Mouse (Mus musculus): ENCODE results near the gene Mras. TPM values are rescaled to one million over a fixed set of nuclear protein-coding genes. Genes with fewer than 3 reads are reported as not detected.

Mras gene
- polyA plus RNA-seq, 1 experiment from 2014 or later = 8.1 TPM

- H3K27ac ChIP-seq (ENCODE audit: poor library complexity, severe bottlenecking) = no peak overlapping the region
- no peaks in the 10 kb centered on the region for H3K36me3 ChIP-seq
- no peak overlapping the region for H3K4me3 ChIP-seq
- no peaks in the 10 kb centered on the region for H3K9me3 ChIP-seq (replicated peaks)
- ATAC-seq (ENCODE audit: insufficient number of reproducible peaks, low FRiP score) = no peak
- no peak overlapping the region for H3K4me2 ChIP-seq
- 61% methylated on average over 11 of the region's 11 CpGs for WGBS
- H3K27me3 ChIP-seq (replicated peaks) = no peaks in the 10 kb centered on the region
- no peak overlapping the region for H3K9ac ChIP-seq
- peaks cover 16% of the 10 kb centered on the region for H3K4me1 ChIP-seq (replicated peaks)
Observed at GRCm38 (mm10) chr9:99428601-99429331, 8.4 kb downstream of the Mras start.

GRCm38 (mm10) chr9:99425262-99425661 is 11.9 kb downstream of the Mras start:
- ATAC-seq (ENCODE audit: insufficient number of reproducible peaks, low FRiP score) = no peak
- H3K27me3 ChIP-seq (replicated peaks) = no peaks in the 10 kb centered on the region
- no peak overlapping the region for H3K9ac ChIP-seq
- no peak overlapping the region for H3K27ac ChIP-seq (ENCODE audit: poor library complexity, severe bottlenecking)
- peaks cover 16% of the 10 kb centered on the region for H3K4me1 ChIP-seq (replicated peaks)
- 68% methylated on average over 9 of the region's 9 CpGs for WGBS
- no peak overlapping the region for H3K4me3 ChIP-seq
- H3K4me2 ChIP-seq = no peak overlapping the region
- no peaks in the 10 kb centered on the region for H3K9me3 ChIP-seq (replicated peaks)
- no peaks in the 10 kb centered on the region for H3K36me3 ChIP-seq

- Histone ChIP-seq H3K9me3 (replicated peaks) (no peaks in the 10 kb centered on the region), H3K27ac (ENCODE audit: poor library complexity, severe bottlenecking) (no peak overlapping the region), H3K4me3 (no peak overlapping the region), H3K4me1 (replicated peaks) (peaks cover 16% of the 10 kb centered on the region), H3K9ac (no peak overlapping the region), H3K27me3 (replicated peaks) (no peaks in the 10 kb centered on the region), H3K4me2 (no peak overlapping the region), H3K36me3 (no peaks in the 10 kb centered on the region)
- 78% methylated on average over 4 of the region's 4 CpGs for WGBS
- no peak for ATAC-seq (ENCODE audit: insufficient number of reproducible peaks, low FRiP score)
Observed at GRCm38 (mm10) chr9:99424574-99424863, 12.7 kb downstream of the Mras start.

- ATAC-seq (ENCODE audit: insufficient number of reproducible peaks, low FRiP score) = no peak
- Histone ChIP-seq H3K4me3 (no peak overlapping the region), H3K4me2 (no peak overlapping the region), H3K4me1 (replicated peaks) (peaks cover 15% of the 10 kb centered on the region), H3K9me3 (replicated peaks) (no peaks in the 10 kb centered on the region), H3K36me3 (no peaks in the 10 kb centered on the region), H3K27ac (ENCODE audit: poor library complexity, severe bottlenecking) (no peak overlapping the region), H3K9ac (no peak overlapping the region), H3K27me3 (replicated peaks) (no peaks in the 10 kb centered on the region)
- WGBS = 70% methylated on average over 9 of the region's 9 CpGs
Observed at GRCm38 (mm10) chr9:99423692-99424573, 13.2 kb downstream of the Mras start.

- Histone ChIP-seq H3K9ac (no peak overlapping the region), H3K36me3 (no peaks in the 10 kb centered on the region), H3K27ac (ENCODE audit: poor library complexity, severe bottlenecking) (no peak overlapping the region), H3K4me2 (no peak overlapping the region), H3K27me3 (replicated peaks) (no peaks in the 10 kb centered on the region), H3K9me3 (replicated peaks) (no peaks in the 10 kb centered on the region), H3K4me1 (replicated peaks) (peaks cover 17% of the 10 kb centered on the region), H3K4me3 (no peak overlapping the region)
- ATAC-seq (ENCODE audit: insufficient number of reproducible peaks, low FRiP score) = no peak
- 51% methylated on average over 3 of the region's 3 CpGs for WGBS
Observed at GRCm38 (mm10) chr9:99421914-99422313, 15.3 kb downstream of the Mras start.

GRCm38 (mm10) chr9:99419951-99420701 is 17.1 kb downstream of the Mras start:
- Histone ChIP-seq H3K9ac (no peak overlapping the region), H3K27me3 (replicated peaks) (no peaks in the 10 kb centered on the region), H3K4me1 (replicated peaks) (peaks cover 15% of the 10 kb centered on the region), H3K4me2 (no peak overlapping the region), H3K4me3 (no peak overlapping the region), H3K9me3 (replicated peaks) (no peaks in the 10 kb centered on the region), H3K36me3 (no peaks in the 10 kb centered on the region), H3K27ac (ENCODE audit: poor library complexity, severe bottlenecking) (no peak overlapping the region)
- WGBS = 78% methylated on average over 8 of the region's 8 CpGs
- no peak for ATAC-seq (ENCODE audit: insufficient number of reproducible peaks, low FRiP score)

GRCm38 (mm10) chr9:99418377-99418776 is 18.8 kb downstream of the Mras start:
- no peaks in the 10 kb centered on the region for H3K9me3 ChIP-seq (replicated peaks)
- H3K4me3 ChIP-seq = no peak overlapping the region
- H3K4me2 ChIP-seq = no peak overlapping the region
- no peak overlapping the region for H3K27ac ChIP-seq (ENCODE audit: poor library complexity, severe bottlenecking)
- 69% methylated on average over 5 of the region's 5 CpGs for WGBS
- H3K9ac ChIP-seq = no peak overlapping the region
- no peaks in the 10 kb centered on the region for H3K27me3 ChIP-seq (replicated peaks)
- H3K4me1 ChIP-seq (replicated peaks) = peaks cover 7% of the 10 kb centered on the region
- H3K36me3 ChIP-seq = no peaks in the 10 kb centered on the region
- ATAC-seq (ENCODE audit: insufficient number of reproducible peaks, low FRiP score) = no peak

- no peaks in the 10 kb centered on the region for H3K9me3 ChIP-seq (replicated peaks)
Observed at GRCm38 (mm10) chr9:99417288-99417846, 19.8 kb downstream of the Mras start.

GRCm38 (mm10) chr9:99416809-99417208 is 20.4 kb downstream of the Mras start:
- Histone ChIP-seq H3K4me2 (no peak overlapping the region), H3K27ac (ENCODE audit: poor library complexity, severe bottlenecking) (no peak overlapping the region), H3K4me3 (no peak overlapping the region), H3K9me3 (replicated peaks) (no peaks in the 10 kb centered on the region), H3K36me3 (no peaks in the 10 kb centered on the region), H3K9ac (no peak overlapping the region), H3K4me1 (replicated peaks) (peaks cover 12% of the 10 kb centered on the region), H3K27me3 (replicated peaks) (no peaks in the 10 kb centered on the region)
- 76% methylated on average over 3 of the region's 3 CpGs for WGBS
- no peak for ATAC-seq (ENCODE audit: insufficient number of reproducible peaks, low FRiP score)

More at GRCm38 (mm10) chr9:99417288-99417846, 19.8 kb downstream of the Mras start:
- Histone ChIP-seq H3K36me3 (no peaks in the 10 kb centered on the region), H3K4me1 (replicated peaks) (peaks cover 7% of the 10 kb centered on the region), H3K4me3 (no peak overlapping the region), H3K27me3 (replicated peaks) (no peaks in the 10 kb centered on the region), H3K27ac (ENCODE audit: poor library complexity, severe bottlenecking) (no peak overlapping the region), H3K4me2 (no peak overlapping the region), H3K9ac (no peak overlapping the region)
- WGBS = 62% methylated on average over 4 of the region's 4 CpGs
- no peak for ATAC-seq (ENCODE audit: insufficient number of reproducible peaks, low FRiP score)

- Histone ChIP-seq H3K9me3 (replicated peaks) (no peaks in the 10 kb centered on the region), H3K4me1 (replicated peaks) (peaks cover 6% of the 10 kb centered on the region), H3K4me2 (no peak overlapping the region), H3K27ac (ENCODE audit: poor library complexity, severe bottlenecking) (0 out of 2 replicates have a peak overlapping the region, but pooled peaks have one; percentile 11), H3K9ac (no peak overlapping the region), H3K4me3 (no peak overlapping the region), H3K27me3 (replicated peaks) (no peaks in the 10 kb centered on the region), H3K36me3 (no peaks in the 10 kb centered on the region)
- ATAC-seq (ENCODE audit: insufficient number of reproducible peaks, low FRiP score) = no peak
- 63% methylated on average over 4 of the region's 4 CpGs for WGBS
Observed at GRCm38 (mm10) chr9:99411785-99412184, 25.4 kb downstream of the Mras start.

GRCm38 (mm10) chr9:99411093-99411492 is 26.1 kb downstream of the Mras start:
- H3K9me3 ChIP-seq (replicated peaks) = no peaks in the 10 kb centered on the region
- no peaks in the 10 kb centered on the region for H3K27me3 ChIP-seq (replicated peaks)
- no peak overlapping the region for H3K4me2 ChIP-seq
- ATAC-seq (ENCODE audit: insufficient number of reproducible peaks, low FRiP score) = no peak
- peaks cover 6% of the 10 kb centered on the region for H3K4me1 ChIP-seq (replicated peaks)
- H3K36me3 ChIP-seq = 0 out of 2 replicates have a peak, but pooled peaks cover 3% of the 10 kb centered on the region
- H3K9ac ChIP-seq = no peak overlapping the region
- no peak overlapping the region for H3K4me3 ChIP-seq
- H3K27ac ChIP-seq (ENCODE audit: poor library complexity, severe bottlenecking) = no peak overlapping the region
- WGBS = 85% methylated on average over 5 of the region's 5 CpGs

All from heart, embryonic 12.5 days (tissue).